ENCODE assay signal across 8 mouse cellular contexts in the genomic region with DNA sequence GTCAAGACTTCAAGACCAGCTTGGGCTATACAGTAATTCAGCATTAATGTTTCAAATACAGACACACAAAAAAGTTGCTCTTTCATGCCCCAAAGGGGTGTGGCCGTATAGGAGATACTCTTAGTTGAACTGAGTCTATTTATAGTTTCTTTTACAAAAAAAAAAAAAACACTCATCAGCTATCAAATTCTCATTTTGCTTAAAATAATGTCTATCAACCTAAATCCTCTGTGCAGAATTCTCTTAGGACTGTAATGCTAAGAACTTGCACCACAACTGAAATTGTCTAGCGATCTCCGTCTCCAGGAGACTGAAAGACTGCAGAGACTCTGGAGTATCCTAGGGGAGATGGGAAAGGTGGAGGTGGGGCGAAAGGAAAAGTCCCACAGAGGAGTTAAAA. TPM values are rescaled to one million over a fixed set of nuclear protein-coding genes. Genes with fewer than 3 reads are reported as not detected.
DNase-seq lines count a peak whose midpoint lies in the region; ATAC-seq and TF ChIP-seq lines count a peak whose summit lies in the region.

No protein-coding gene starts in this region.

- no peak overlapping the region for H3K27ac ChIP-seq in kidney, adult 2 months (ENCODE audit: insufficient read depth, low read depth, low read length)
- H3K27ac ChIP-seq in hindbrain, embryonic 11.5 days (ENCODE audit: low read depth, low read length), result no peak overlapping the region
- no peak overlapping the region for H3K27ac ChIP-seq in midbrain, embryonic 12.5 days (replicated peaks)

- no peak for TF ChIP-seq POLR2A in kidney, adult 2 months (IDR thresholded peaks at IDR 0.05; ENCODE audit: low read depth, low read length)

- ATAC-seq in hindbrain, embryonic 11.5 days (ENCODE audit: low FRiP score), result no peak
- ATAC-seq in midbrain, embryonic 12.5 days (ENCODE audit: low FRiP score, low read depth), result no peak

- H3K27me3 ChIP-seq in kidney, adult 2 months (replicated peaks; ENCODE audit: control insufficient read depth, insufficient read depth, low read length), result no peaks in the 10 kb centered on the region
- no peaks in the 10 kb centered on the region for H3K27me3 ChIP-seq in hindbrain, embryonic 11.5 days (ENCODE audit: control insufficient read depth, insufficient read depth, low read length)
- no peaks in the 10 kb centered on the region for H3K27me3 ChIP-seq in midbrain, embryonic 12.5 days

- H3K4me3 ChIP-seq in kidney, adult 2 months (ENCODE audit: insufficient read depth, low read depth, low read length), result peak overlapping the region; percentile 96
- H3K4me3 ChIP-seq in hindbrain, embryonic 11.5 days (ENCODE audit: low read depth, low read length), result peak overlapping the region; percentile 90
- H3K4me3 ChIP-seq in midbrain, embryonic 12.5 days, result peak overlapping the region; percentile 67

- peak overlapping the region; percentile 71 for H3K9ac ChIP-seq in hindbrain, embryonic 11.5 days (ENCODE audit: low read depth, low read length)
- peak overlapping the region; percentile 71 for H3K9ac ChIP-seq in midbrain, embryonic 12.5 days (replicated peaks)

- no peaks in the 10 kb centered on the region for H3K36me3 ChIP-seq in kidney, adult 2 months (ENCODE audit: control insufficient read depth, insufficient read depth, low read length)
- H3K36me3 ChIP-seq in hindbrain, embryonic 11.5 days (ENCODE audit: control insufficient read depth, insufficient read depth, low read length), result no peaks in the 10 kb centered on the region
- H3K36me3 ChIP-seq in midbrain, embryonic 12.5 days, result no peaks in the 10 kb centered on the region

- WGBS in kidney, adult 2 months, result 8% methylated on average over 4 of the region's 4 CpGs
- 24% methylated on average over 4 of the region's 4 CpGs for WGBS in hindbrain, embryonic 11.5 days
- 26% methylated on average over 4 of the region's 4 CpGs for WGBS in midbrain, embryonic 12.5 days

- H3K4me2 ChIP-seq in hindbrain, embryonic 11.5 days (replicated peaks; ENCODE audit: low read depth, low read length), result peak overlapping the region; percentile 72
- peak overlapping the region; percentile 83 for H3K4me2 ChIP-seq in midbrain, embryonic 12.5 days (replicated peaks)

- H3K9me3 ChIP-seq in hindbrain, embryonic 11.5 days (ENCODE audit: control insufficient read depth, low read length), result no peaks in the 10 kb centered on the region
- H3K9me3 ChIP-seq in midbrain, embryonic 12.5 days, result no peaks in the 10 kb centered on the region

- no peak for DNase-seq in kidney, adult 2 months
- DNase-seq in kidney, postnatal 36 days, result no peak
- peak; percentile 22 for DNase-seq in MN1 (ENCODE audit: low spot score)
- DNase-seq in hindbrain, embryonic 11.5 days (ENCODE audit: low spot score), result no peak
- no peak for DNase-seq in urinary bladder, postnatal 14 days (ENCODE audit: low spot score)
- DNase-seq in cerebellum, adult 18-20 months, result no peak
- no peak for DNase-seq in right cerebral cortex, postnatal 14 days

- TF ChIP-seq CTCF in kidney, adult 2 months (conservative IDR thresholded peaks at IDR 0.05; ENCODE audit: insufficient read depth, insufficient read length, low read depth, low read length), result no peak

- H3K4me1 ChIP-seq in kidney, adult 2 months (ENCODE audit: control insufficient read depth, insufficient read depth, low read length), result no peaks in the 10 kb centered on the region; the same call in 1 of the 2 replicates
- 0 out of 2 replicates have a peak, but pooled peaks cover 2% of the 10 kb centered on the region for H3K4me1 ChIP-seq in hindbrain, embryonic 11.5 days (replicated peaks; ENCODE audit: control insufficient read depth, insufficient read depth, low read length)
- peaks cover 30% of the 10 kb centered on the region for H3K4me1 ChIP-seq in midbrain, embryonic 12.5 days

RNA-seq across cellular contexts. Expression of gene Klhl28, which starts 0.8 kb away (rescaled TPM):
- 1.4 and 2.2 TPM in 2 replicates for polyA plus RNA-seq in kidney, adult 2 months (2012; rRNA removed)
- polyA plus RNA-seq in hindbrain, embryonic 11.5 days (2014; fragmentation: Nextera tagmentation; extraction: Ambion mirVana), result 22.4 and 24.9 TPM in 2 replicates
- 19.5 and 20.4 TPM in 2 replicates for polyA plus RNA-seq in midbrain, embryonic 12.5 days (2016; fragmentation: Nextera tagmentation; extraction: Ambion mirVana)

RNA-seq across cellular contexts. Expression of gene Togaram1, which starts 1.0 kb away (rescaled TPM):
- polyA plus RNA-seq in kidney, adult 2 months (2012; rRNA removed), result 4.8 and 5.8 TPM in 2 replicates
- 27.0 and 31.8 TPM in 2 replicates for polyA plus RNA-seq in hindbrain, embryonic 11.5 days (2014; fragmentation: Nextera tagmentation; extraction: Ambion mirVana)
- 27.5 and 33.4 TPM in 2 replicates for polyA plus RNA-seq in midbrain, embryonic 12.5 days (2016; fragmentation: Nextera tagmentation; extraction: Ambion mirVana)

RNA-seq across cellular contexts. Expression of gene Gm527, which starts 46.9 kb away (rescaled TPM):
- polyA plus RNA-seq in kidney, adult 2 months (2012; rRNA removed), result 0.33 and 0.50 TPM in 2 replicates
- polyA plus RNA-seq in hindbrain, embryonic 11.5 days (2014; fragmentation: Nextera tagmentation; extraction: Ambion mirVana), result 2.2 and 3.1 TPM in 2 replicates
- 2.9 and 3.7 TPM in 2 replicates for polyA plus RNA-seq in midbrain, embryonic 12.5 days (2016; fragmentation: Nextera tagmentation; extraction: Ambion mirVana)
